Mouse (Mus musculus): ENCODE data around the gene Tbck.

DNA sequence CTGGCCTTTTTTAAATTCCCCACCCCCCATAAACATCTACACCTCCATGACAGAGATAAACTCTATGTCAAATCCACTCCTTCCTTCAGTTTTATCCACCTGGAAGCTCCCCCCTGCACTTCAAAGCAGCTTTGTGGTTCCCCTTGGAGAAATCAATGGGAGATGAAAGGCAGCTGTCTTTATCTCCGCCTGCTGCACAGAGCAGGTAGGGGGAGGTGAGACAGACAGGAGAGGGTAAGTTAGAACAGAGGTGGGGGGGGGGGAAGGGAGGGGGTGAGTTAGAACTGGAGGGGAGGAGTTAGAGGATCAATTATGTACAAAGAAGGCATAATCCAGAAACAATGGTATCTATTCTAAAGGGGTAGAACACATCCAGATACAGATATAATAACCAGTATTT, 167.5 kb downstream of the Tbck start:
- no peak for TF ChIP-seq EP300 (IDR thresholded peaks at IDR 0.05)
- TF ChIP-seq CTCF (IDR thresholded peaks at IDR 0.05): no peak
